Mouse (Mus musculus) heart, adult 2 months (tissue): ENCODE measurements around the gene Itgb3bp.

Experiments
- EP300 ChIP-seq: fragments of 200-500 bp; IDR thresholded peaks from 2 replicates; pipeline ENCODE4 v1.6.1; 2011; ENCODE audit warnings: low read depth, low read length, control low read depth; ENCODE audit not compliant: insufficient read depth
- POLR2A ChIP-seq: fragments of 200-500 bp; IDR thresholded peaks from 2 replicates; pipeline ENCODE4 v1.6.1; 2011; ENCODE audit warnings: mild to moderate bottlenecking, low read depth, low read length, control low read depth; ENCODE audit not compliant: insufficient read depth

- TF ChIP-seq EP300 (no peak), POLR2A (no peak)
Measured at GRCm38 (mm10) chr4:99882405-99882804, 47.2 kb downstream of the Itgb3bp start.
